Mouse (Mus musculus) hindbrain, embryonic 11.5 days (tissue): Measurements from ENCODE around the gene Chrne. TPM values are rescaled to one million over a fixed set of nuclear protein-coding genes. Genes with fewer than 3 reads are reported as not detected.
A peak's percentile ranks its signal among the peaks of the same experiment; 100 is the strongest.

Source experiments
- ATAC-seq: fragments of 200-750 bp; cut with Nextera tagmentation; 2 replicates; pipeline ENCODE4 v1.8.0; 2017; ENCODE audit warnings: mild to moderate bottlenecking, moderate TSS enrichment, moderate library complexity; ENCODE audit not compliant: low FRiP score
- DNase-seq: peaks from one replicate; pipeline ENCODE4 v3.0.0-alpha.2; 2015; ENCODE audit warnings: low spot score
- H3K27ac ChIP-seq: fragments of 300-500 bp; sonication (generic); 2 replicates; pipeline ENCODE4 v1.5.1; 2014; ENCODE audit warnings: mild to moderate bottlenecking, low read depth, low read length
- H3K27me3 ChIP-seq: fragments of 300-500 bp; sonication (generic); 2 replicates; pipeline ENCODE4 v1.6.1; 2014; ENCODE audit warnings: mild to moderate bottlenecking, low read length, moderate library complexity, mixed read lengths; ENCODE audit not compliant: control insufficient read depth, insufficient read depth
- H3K36me3 ChIP-seq: fragments of 300-500 bp; sonication (generic); 2 replicates; pipeline ENCODE4 v1.6.1; 2014; ENCODE audit warnings: mild to moderate bottlenecking, low read length, moderate library complexity, mixed read lengths; ENCODE audit not compliant: control insufficient read depth, insufficient read depth
- H3K4me1 ChIP-seq: fragments of 300-500 bp; sonication (generic); replicated peaks from 2 replicates; pipeline ENCODE4 v1.6.1; 2014; ENCODE audit warnings: low read length, mixed read lengths; ENCODE audit not compliant: control insufficient read depth, insufficient read depth
- H3K4me2 ChIP-seq: fragments of 300-500 bp; sonication (generic); replicated peaks from 2 replicates; pipeline ENCODE4 v1.6.1; 2014; ENCODE audit warnings: mild to moderate bottlenecking, low read depth, low read length
- H3K4me3 ChIP-seq: fragments of 300-500 bp; sonication (generic); 2 replicates; pipeline ENCODE4 v1.5.1; 2014; ENCODE audit warnings: low read depth, low read length
- H3K9ac ChIP-seq: fragments of 300-500 bp; sonication (generic); 2 replicates; pipeline ENCODE4 v1.6.1; 2014; ENCODE audit warnings: low read depth, low read length
- H3K9me3 ChIP-seq: fragments of 300-500 bp; sonication (generic); 2 replicates; pipeline ENCODE4 v1.6.1; 2016; ENCODE audit warnings: low read length; ENCODE audit not compliant: control insufficient read depth
- WGBS: fragments of 180-500 bp; shearing (Covaris S2); extraction: QIAGEN DNeasy Blood & Tissue Kit; methylation state at CpG from one replicate; pipeline ENCODE4 v1.1.7; 2014; 5-methylcytosine and 5-hydroxymethylcytosine counted together
- polyA plus RNA-seq: library from polyadenylated mRNA; unstranded; fragments of >200 nt; fragmentation: Nextera tagmentation; extraction: Ambion mirVana; gene quantifications from 2 replicates; pipeline ENCODE4 v1.2.1, GENCODE M21; 2014

Gene Chrne
- not detected in 2 replicates for polyA plus RNA-seq

GRCm38 (mm10) chr11:70619101-70619500 lies at the start of gene Chrne:
Gene Chrne, minus strand, starts transcription at chr11:70619216.
- H3K4me2 ChIP-seq = no peak within 1 kb of the TSS
- no peaks in the 10 kb centered on the region; the same call in 1 of the 2 replicates for H3K4me1 ChIP-seq
- H3K27ac ChIP-seq = no peak within 1 kb of the TSS
- no peaks in the 10 kb centered on the region for H3K36me3 ChIP-seq
- peaks cover 8% of the 10 kb centered on the region; the same call in 1 of the 2 replicates for H3K27me3 ChIP-seq
- 29% methylated on average over 1 of the region's 1 CpGs for WGBS
- DNase-seq (no peak), ATAC-seq (no peak)
- no peaks in the 10 kb centered on the region for H3K9me3 ChIP-seq
- no peak within 1 kb of the TSS for H3K4me3 ChIP-seq
- no peak within 1 kb of the TSS for H3K9ac ChIP-seq

GRCm38 (mm10) chr11:70668335-70668770 lies 49.3 kb upstream of the Chrne start:
- H3K9ac ChIP-seq = peak overlapping the region; percentile 55
- WGBS = 2% methylated on average over 15 of the region's 15 CpGs
- H3K27ac ChIP-seq = peak overlapping the region; percentile 80
- H3K4me1 ChIP-seq = peaks cover 3% of the 10 kb centered on the region; the same call in 1 of the 2 replicates
- no peaks in the 10 kb centered on the region for H3K9me3 ChIP-seq
- DNase-seq = no peak
- peaks cover 4% of the 10 kb centered on the region for H3K36me3 ChIP-seq
- peak overlapping the region; percentile 40 for H3K4me3 ChIP-seq
- ATAC-seq = peak; percentile 55; the same call in 1 of the 2 replicates
- no peaks in the 10 kb centered on the region for H3K27me3 ChIP-seq
- H3K4me2 ChIP-seq = peak overlapping the region; percentile 48

GRCm38 (mm10) chr11:70667271-70668150 lies 48.5 kb upstream of the Chrne start:
- peak overlapping the region; percentile 55 for H3K9ac ChIP-seq
- no peaks in the 10 kb centered on the region for H3K9me3 ChIP-seq
- H3K4me2 ChIP-seq = peak overlapping the region; percentile 48
- 70% methylated on average over 14 of the region's 14 CpGs for WGBS
- peaks cover 3% of the 10 kb centered on the region; the same call in 1 of the 2 replicates for H3K4me1 ChIP-seq
- H3K27ac ChIP-seq = no peak overlapping the region
- ATAC-seq = no peak
- H3K27me3 ChIP-seq = no peaks in the 10 kb centered on the region
- peaks cover 4% of the 10 kb centered on the region for H3K36me3 ChIP-seq
- H3K4me3 ChIP-seq = peak overlapping the region; percentile 40
- DNase-seq = no peak

- no peak overlapping the region for H3K9ac ChIP-seq
- H3K9me3 ChIP-seq = no peaks in the 10 kb centered on the region
- no peak overlapping the region for H3K27ac ChIP-seq
- 94% methylated on average over 8 of the region's 8 CpGs for WGBS
- peaks cover 3% of the 10 kb centered on the region; the same call in 1 of the 2 replicates for H3K4me1 ChIP-seq
- H3K27me3 ChIP-seq = no peaks in the 10 kb centered on the region
- DNase-seq = no peak
- H3K36me3 ChIP-seq = peaks cover 4% of the 10 kb centered on the region
- no peak overlapping the region for H3K4me3 ChIP-seq
- ATAC-seq = no peak
- no peak overlapping the region for H3K4me2 ChIP-seq
Observed at GRCm38 (mm10) chr11:70666687-70667086, 47.7 kb upstream of the Chrne start.

- Histone ChIP-seq H3K9ac (no peak overlapping the region), H3K9me3 (no peaks in the 10 kb centered on the region), H3K4me2 (no peak overlapping the region), H3K4me1 (no peaks in the 10 kb centered on the region; the same call in 1 of the 2 replicates), H3K36me3 (peaks cover 4% of the 10 kb centered on the region), H3K4me3 (no peak overlapping the region), H3K27ac (no peak overlapping the region), H3K27me3 (no peaks in the 10 kb centered on the region)
- DNase-seq (no peak), ATAC-seq (no peak)
- WGBS = 96% methylated on average over 9 of the region's 9 CpGs
Observed at GRCm38 (mm10) chr11:70664741-70665140, 45.7 kb upstream of the Chrne start.

- WGBS = 96% methylated on average over 4 of the region's 6 CpGs
- Histone ChIP-seq H3K27me3 (no peaks in the 10 kb centered on the region), H3K9me3 (no peaks in the 10 kb centered on the region), H3K36me3 (peaks cover 4% of the 10 kb centered on the region), H3K4me3 (no peak overlapping the region), H3K9ac (no peak overlapping the region), H3K4me2 (no peak overlapping the region), H3K27ac (no peak overlapping the region), H3K4me1 (no peaks in the 10 kb centered on the region; the same call in 1 of the 2 replicates)
- DNase-seq (no peak), ATAC-seq (no peak)
Observed at GRCm38 (mm10) chr11:70663957-70664356, 44.9 kb upstream of the Chrne start.

GRCm38 (mm10) chr11:70663101-70663500 lies 44.1 kb upstream of the Chrne start:
- Histone ChIP-seq H3K36me3 (peaks cover 4% of the 10 kb centered on the region), H3K4me3 (no peak overlapping the region), H3K27ac (no peak overlapping the region), H3K9me3 (no peaks in the 10 kb centered on the region), H3K4me2 (no peak overlapping the region), H3K9ac (no peak overlapping the region), H3K27me3 (no peaks in the 10 kb centered on the region), H3K4me1 (no peaks in the 10 kb centered on the region; the same call in 1 of the 2 replicates)
- DNase-seq (no peak), ATAC-seq (no peak)
- WGBS = 94% methylated on average over 8 of the region's 8 CpGs

- 88% methylated on average over 8 of the region's 8 CpGs for WGBS
- no peak overlapping the region for H3K27ac ChIP-seq
Observed at GRCm38 (mm10) chr11:70660571-70660970, 41.6 kb upstream of the Chrne start.

More at GRCm38 (mm10) chr11:70660571-70660970, 41.6 kb upstream of the Chrne start:
- no peak overlapping the region for H3K9ac ChIP-seq
- H3K4me1 ChIP-seq = 0 out of 2 replicates have a peak, but pooled peaks cover 5% of the 10 kb centered on the region
- H3K36me3 ChIP-seq = peaks cover 4% of the 10 kb centered on the region
- no peak overlapping the region for H3K4me2 ChIP-seq
- ATAC-seq (no peak), DNase-seq (no peak)
- no peaks in the 10 kb centered on the region for H3K27me3 ChIP-seq
- no peaks in the 10 kb centered on the region for H3K9me3 ChIP-seq
- no peak overlapping the region for H3K4me3 ChIP-seq
